Mouse (Mus musculus) left cerebral cortex, adult 2 months (tissue): ENCODE results near the gene Ccdc47. TPM values are rescaled to one million over a fixed set of nuclear protein-coding genes. Genes with fewer than 3 reads are reported as not detected.
A peak's percentile ranks its signal among the peaks of the same experiment; 100 is the strongest.

Experiments
- DNase-seq, 2 experiments: peaks; one replicate each; pipeline ENCODE4 v3.0.0; 2021 to 2022; ENCODE audit warnings: low spot score in 2 of 2, mixed read lengths in 1 of 2; ENCODE audit errors: extremely low spot score in 1 of 2
- H3K27ac ChIP-seq: fragments of 200-600 bp; 2 replicates; pipeline ENCODE4 v1.8.1; 2022
- H3K4me3 ChIP-seq: fragments of 200-600 bp; 2 replicates; pipeline ENCODE4 v1.8.1; 2022
- CTCF ChIP-seq: fragments of 200-600 bp; IDR thresholded peaks from 2 replicates; pipeline ENCODE4 v1.8.1; 2022; ENCODE audit warnings: antibody characterized with exemption, mild to moderate bottlenecking, moderate library complexity
- intact Hi-C: fragments of 180-260 bp; cut with DNase I; formaldehyde crosslinking; loops from one replicate; pipeline ENCODE4 v1.15.1; 2025
- total RNA-seq, 2 experiments: library from RNA; stranded (reverse); gene quantifications; 2 replicates each; pipeline ENCODE4 v1.2.3; 2021

Gene Ccdc47
- total RNA-seq, 2 experiments from 2014 or later, result 83.2 to 84.8 TPM

- intact Hi-C loops, result no loop called here
- no peak for DNase-seq
- Histone ChIP-seq H3K4me3 (peak overlapping the region; percentile 75), H3K27ac (peak overlapping the region; percentile 99)
- no peak for TF ChIP-seq CTCF
These were observed 57.3 kb downstream of the Ccdc47 start for GRCm38 (mm10) chr11:106158930-106159215.

GRCm38 (mm10) chr11:106158081-106158929, 57.8 kb downstream of the Ccdc47 start:
- intact Hi-C loops, result no loop called here
- peak; percentile 60 for TF ChIP-seq CTCF
- peak; percentile 41 to 48 for DNase-seq
- Histone ChIP-seq H3K4me3 (peak overlapping the region; percentile 75), H3K27ac (peak overlapping the region; percentile 99)

GRCm38 (mm10) chr11:106157154-106157553, 59.0 kb downstream of the Ccdc47 start:
- Histone ChIP-seq H3K27ac (peak overlapping the region; percentile 99), H3K4me3 (no peak overlapping the region)
- no peak for TF ChIP-seq CTCF
- DNase-seq, result no peak
- intact Hi-C loops, result no loop called here

- TF ChIP-seq CTCF, result no peak
These were observed 59.9 kb downstream of the Ccdc47 start for GRCm38 (mm10) chr11:106156257-106156656.

GRCm38 (mm10) chr11:106155761-106156160, 60.4 kb downstream of the Ccdc47 start:
- H3K27ac ChIP-seq, result peak overlapping the region; percentile 50; the same call in 1 of the 2 replicates
- TF ChIP-seq CTCF, result no peak
- no peak overlapping the region for H3K4me3 ChIP-seq
- DNase-seq, result no peak
- intact Hi-C loops, result no loop called here

More at GRCm38 (mm10) chr11:106156257-106156656, 59.9 kb downstream of the Ccdc47 start:
- no peak for DNase-seq
- intact Hi-C loops, result no loop called here
- Histone ChIP-seq H3K4me3 (no peak overlapping the region), H3K27ac (peak overlapping the region; percentile 32; the same call in 1 of the 2 replicates)

GRCm38 (mm10) chr11:106154770-106155169, 61.4 kb downstream of the Ccdc47 start:
- no peak for DNase-seq
- TF ChIP-seq CTCF, result no peak
- H3K4me3 ChIP-seq, result no peak overlapping the region
- peak overlapping the region; percentile 2; the same call in 1 of the 2 replicates for H3K27ac ChIP-seq
- intact Hi-C loops, result no loop called here

- intact Hi-C loops, result no loop called here
- no peak overlapping the region for H3K27ac ChIP-seq
- no peak for DNase-seq
- H3K4me3 ChIP-seq, result no peak overlapping the region
- no peak for TF ChIP-seq CTCF
These were observed 62.1 kb downstream of the Ccdc47 start for GRCm38 (mm10) chr11:106154091-106154490.

- Histone ChIP-seq H3K27ac (peak overlapping the region; percentile 65), H3K4me3 (no peak overlapping the region)
- peak; percentile 44 for TF ChIP-seq CTCF
- DNase-seq, result peak in 1 of 2 experiments; percentile 56
- intact Hi-C loops, result no loop called here
These were observed 64.0 kb downstream of the Ccdc47 start for GRCm38 (mm10) chr11:106152132-106152531.

GRCm38 (mm10) chr11:106151219-106151618, 64.9 kb downstream of the Ccdc47 start:
- TF ChIP-seq CTCF, result no peak
- Histone ChIP-seq H3K4me3 (no peak overlapping the region), H3K27ac (peak overlapping the region; percentile 65; the same call in 1 of the 2 replicates)
- intact Hi-C loops, result no loop called here
- no peak for DNase-seq

Other genes starting within 250 kb of the Ccdc47 start
- 10 to 100 TPM in 1 of 2 experiments, 1 to 10 TPM in 1; 9.1 to 13.0 TPM for gene Ace, start 248.4 kb downstream of the Ccdc47 start, total RNA-seq
- gene Ace3, start 221.7 kb downstream of the Ccdc47 start, total RNA-seq, result not detected
- 1 to 10 TPM; 2.3 to 2.4 TPM for gene Kcnh6, start 208.2 kb downstream of the Ccdc47 start, total RNA-seq
- gene Dcaf7, start 179.5 kb downstream of the Ccdc47 start, total RNA-seq, result 100 to 1,000 TPM; 134 to 142 TPM
- 10 to 100 TPM; 18.0 to 20.2 TPM for gene Taco1, start 150.3 kb downstream of the Ccdc47 start, total RNA-seq
- 10 to 100 TPM; 29.5 to 31.7 TPM for gene Map3k3, start 131.7 kb downstream of the Ccdc47 start, total RNA-seq
- gene Gm10840, start 55.5 kb downstream of the Ccdc47 start, total RNA-seq, result not detected
- 10 to 100 TPM; 78.1 to 96.5 TPM for gene Limd2, start 55.5 kb downstream of the Ccdc47 start, total RNA-seq
- gene Strada, start 14.2 kb downstream of the Ccdc47 start, total RNA-seq, result 10 to 100 TPM; 30.9 to 31.5 TPM
- 10 to 100 TPM; 63.4 to 68.7 TPM for gene Ddx42, start 582 bp upstream of the Ccdc47 start, total RNA-seq
- 10 to 100 TPM; 30.1 to 31.1 TPM for gene Ftsj3, start 39.7 kb upstream of the Ccdc47 start, total RNA-seq
- 100 to 1,000 TPM; 187 to 209 TPM for gene Psmc5, start 39.8 kb upstream of the Ccdc47 start, total RNA-seq
- gene Smarcd2, start 56.6 kb upstream of the Ccdc47 start, total RNA-seq, result 10 to 100 TPM; 16.5 to 18.8 TPM
- not detected for gene Tcam1, start 60.3 kb upstream of the Ccdc47 start, total RNA-seq
- not detected for gene Gh, start 85.5 kb upstream of the Ccdc47 start, total RNA-seq
- not detected for gene Cd79b, start 98.4 kb upstream of the Ccdc47 start, total RNA-seq
- gene Scn4a, start 136.9 kb upstream of the Ccdc47 start, total RNA-seq, result not detected
- gene Prr29, start 149.1 kb upstream of the Ccdc47 start, total RNA-seq, result not detected
- gene Icam2, start 171.7 kb upstream of the Ccdc47 start, total RNA-seq, result 1 to 10 TPM; 3.2 to 3.6 TPM